Mouse (Mus musculus) embryonic facial prominence, embryonic 13.5 days (tissue): ENCODE results near the gene Ap3b1. TPM values are rescaled to one million over a fixed set of nuclear protein-coding genes. Genes with fewer than 3 reads are reported as not detected.
"Not testable (repeated sequence)": the region's sequence is repeated elsewhere in the genome, so short reads cannot be mapped to it uniquely, and the experiment has no call there.

Experiments used
- ATAC-seq: fragments of 200-750 bp; cut with Nextera tagmentation; 2 replicates; pipeline ENCODE4 v1.8.0; 2017; ENCODE audit warnings: low read depth; ENCODE audit not compliant: insufficient number of reproducible peaks, insufficient read depth, low FRiP score, low TSS enrichment
- H3K27ac ChIP-seq: fragments of 300-500 bp; sonication (generic); 2 replicates; pipeline ENCODE4 v1.5.1; 2015; ENCODE audit warnings: moderate library complexity, mild to moderate bottlenecking, inconsistent platforms
- H3K27me3 ChIP-seq: fragments of 300-500 bp; sonication (generic); 2 replicates; pipeline ENCODE4 v1.6.1; 2015; ENCODE audit warnings: mild to moderate bottlenecking, inconsistent platforms
- H3K36me3 ChIP-seq: fragments of 300-500 bp; sonication (generic); 2 replicates; pipeline ENCODE4 v1.6.1; 2015; ENCODE audit warnings: mild to moderate bottlenecking, inconsistent platforms
- H3K4me1 ChIP-seq: fragments of 300-500 bp; sonication (generic); 2 replicates; pipeline ENCODE4 v1.6.1; 2015; ENCODE audit warnings: inconsistent platforms
- H3K4me2 ChIP-seq: fragments of 300-500 bp; sonication (generic); 2 replicates; pipeline ENCODE4 v1.6.1; 2015; ENCODE audit warnings: moderate library complexity, mild to moderate bottlenecking, inconsistent platforms
- H3K4me3 ChIP-seq: fragments of 300-500 bp; sonication (generic); 2 replicates; pipeline ENCODE4 v1.5.1; 2015; ENCODE audit warnings: mild to moderate bottlenecking, inconsistent platforms
- H3K9ac ChIP-seq: fragments of 300-500 bp; sonication (generic); 2 replicates; pipeline ENCODE4 v1.6.1; 2015; ENCODE audit warnings: mild to moderate bottlenecking, inconsistent platforms
- H3K9me3 ChIP-seq: fragments of 300-500 bp; sonication (generic); 2 replicates; pipeline ENCODE4 v1.6.1; 2016; ENCODE audit warnings: inconsistent platforms
- WGBS: fragments of 180-500 bp; shearing (Covaris S2); methylation state at CpG from one replicate; pipeline ENCODE4 v1.1.7; 2015; ENCODE audit warnings: mixed read lengths; 5-methylcytosine and 5-hydroxymethylcytosine counted together
- polyA plus RNA-seq: library from polyadenylated mRNA; unstranded; fragments of >200 nt; fragmentation: Nextera tagmentation; extraction: Ambion mirVana; gene quantifications from 2 replicates; pipeline ENCODE4 v1.2.1, GENCODE M21; 2015

Ap3b1 gene
- polyA plus RNA-seq, result 45.7 and 50.5 TPM in 2 replicates

- peak within 1 kb of the TSS; percentile 91 for H3K27ac ChIP-seq
- peak; percentile 94 for ATAC-seq
- H3K36me3 ChIP-seq, result 0 out of 2 replicates have a peak, but pooled peaks cover 4% of the 10 kb centered on the region
- H3K4me2 ChIP-seq, result peak within 1 kb of the TSS; percentile 76
- peak within 1 kb of the TSS; percentile 91 for H3K9ac ChIP-seq
- no peaks in the 10 kb centered on the region for H3K27me3 ChIP-seq
- H3K9me3 ChIP-seq, result no peaks in the 10 kb centered on the region
- peak within 1 kb of the TSS; percentile 87 for H3K4me3 ChIP-seq
- H3K4me1 ChIP-seq, result peaks cover 18% of the 10 kb centered on the region
- WGBS, result under 1% methylated on average over 79 of the region's 79 CpGs
Measured at GRCm38 (mm10) chr13:94358401-94359265, at the start of gene Ap3b1. Gene Ap3b1 (plus strand): TSS chr13:94358960.

- H3K9me3 ChIP-seq, H3K27me3 ChIP-seq, H3K4me2 ChIP-seq, ATAC-seq, H3K9ac ChIP-seq, H3K36me3 ChIP-seq, H3K27ac ChIP-seq, H3K4me1 ChIP-seq, H3K4me3 ChIP-seq: not testable (repeated sequence)
- WGBS, result 92% methylated on average over 8 of the region's 8 CpGs
Measured at GRCm38 (mm10) chr13:94312812-94313211, 45.9 kb upstream of the Ap3b1 start.

GRCm38 (mm10) chr13:94316975-94317511 is 41.7 kb upstream of the Ap3b1 start:
- no peaks in the 10 kb centered on the region for H3K27me3 ChIP-seq
- H3K4me3 ChIP-seq, result no peak overlapping the region
- no peak overlapping the region for H3K27ac ChIP-seq
- no peaks in the 10 kb centered on the region for H3K4me1 ChIP-seq
- no peak overlapping the region for H3K9ac ChIP-seq
- ATAC-seq, result no peak
- H3K36me3 ChIP-seq, result no peaks in the 10 kb centered on the region
- H3K9me3 ChIP-seq, result no peaks in the 10 kb centered on the region; the same call in 1 of the 2 replicates
- no peak overlapping the region for H3K4me2 ChIP-seq
- WGBS, result 81% methylated on average over 10 of the region's 10 CpGs

GRCm38 (mm10) chr13:94321094-94321792 is 37.5 kb upstream of the Ap3b1 start:
- Histone ChIP-seq H3K27me3 (no peaks in the 10 kb centered on the region), H3K4me1 (no peaks in the 10 kb centered on the region), H3K9me3 (no peaks in the 10 kb centered on the region), H3K9ac (no peak overlapping the region), H3K27ac (no peak overlapping the region), H3K36me3 (no peaks in the 10 kb centered on the region), H3K4me3 (no peak overlapping the region), H3K4me2 (no peak overlapping the region)
- WGBS, result 87% methylated on average over 1 of the region's 1 CpGs
- ATAC-seq, result no peak

GRCm38 (mm10) chr13:94322475-94322874 is 36.3 kb upstream of the Ap3b1 start:
- H3K36me3 ChIP-seq, result no peaks in the 10 kb centered on the region
- no peaks in the 10 kb centered on the region for H3K9me3 ChIP-seq
- WGBS, result 78% methylated on average over 4 of the region's 4 CpGs
- no peak overlapping the region for H3K4me3 ChIP-seq
- H3K27me3 ChIP-seq, result no peaks in the 10 kb centered on the region
- no peak overlapping the region for H3K9ac ChIP-seq
- H3K27ac ChIP-seq, result no peak overlapping the region
- no peak overlapping the region for H3K4me2 ChIP-seq
- no peak for ATAC-seq
- no peaks in the 10 kb centered on the region for H3K4me1 ChIP-seq

GRCm38 (mm10) chr13:94328063-94328462 is 30.7 kb upstream of the Ap3b1 start:
- H3K4me1 ChIP-seq, result no peaks in the 10 kb centered on the region
- no peak overlapping the region for H3K4me2 ChIP-seq
- H3K36me3 ChIP-seq, result no peaks in the 10 kb centered on the region
- no peak for ATAC-seq
- H3K9me3 ChIP-seq, result no peaks in the 10 kb centered on the region
- H3K9ac ChIP-seq, result no peak overlapping the region
- H3K27me3 ChIP-seq, result no peaks in the 10 kb centered on the region
- no peak overlapping the region for H3K4me3 ChIP-seq
- WGBS, result 58% methylated on average over 3 of the region's 3 CpGs
- H3K27ac ChIP-seq, result no peak overlapping the region; the same call in 1 of the 2 replicates

- not testable (repeated sequence) for H3K36me3 ChIP-seq, H3K4me3 ChIP-seq, ATAC-seq, H3K27me3 ChIP-seq, H3K4me1 ChIP-seq, H3K27ac ChIP-seq, H3K9me3 ChIP-seq, H3K9ac ChIP-seq, H3K4me2 ChIP-seq
- 94% methylated on average over 6 of the region's 6 CpGs for WGBS
Measured at GRCm38 (mm10) chr13:94329005-94329404, 29.8 kb upstream of the Ap3b1 start.

GRCm38 (mm10) chr13:94330392-94330979 is 28.3 kb upstream of the Ap3b1 start:
- Histone ChIP-seq H3K27ac (no peak overlapping the region), H3K9ac (no peak overlapping the region), H3K36me3 (no peaks in the 10 kb centered on the region), H3K4me3 (no peak overlapping the region), H3K9me3 (no peaks in the 10 kb centered on the region), H3K4me1 (no peaks in the 10 kb centered on the region), H3K27me3 (no peaks in the 10 kb centered on the region), H3K4me2 (no peak overlapping the region)
- ATAC-seq, result no peak
- 55% methylated on average over 3 of the region's 3 CpGs for WGBS

- Histone ChIP-seq H3K9ac (no peak overlapping the region), H3K27me3 (no peaks in the 10 kb centered on the region), H3K4me3 (no peak overlapping the region), H3K4me2 (no peak overlapping the region), H3K36me3 (no peaks in the 10 kb centered on the region), H3K9me3 (no peaks in the 10 kb centered on the region), H3K4me1 (no peaks in the 10 kb centered on the region), H3K27ac (no peak overlapping the region)
- WGBS, result 75% methylated on average over 3 of the region's 3 CpGs
- no peak for ATAC-seq
Measured at GRCm38 (mm10) chr13:94338357-94338756, 20.4 kb upstream of the Ap3b1 start.

- H3K27me3 ChIP-seq, result no peaks in the 10 kb centered on the region
- H3K9ac ChIP-seq, result no peak overlapping the region
Measured at GRCm38 (mm10) chr13:94343192-94343591, 15.6 kb upstream of the Ap3b1 start.

GRCm38 (mm10) chr13:94344600-94344999 is 14.2 kb upstream of the Ap3b1 start:
- not testable (repeated sequence) for H3K36me3 ChIP-seq, H3K27ac ChIP-seq, H3K9me3 ChIP-seq, H3K4me1 ChIP-seq, ATAC-seq, H3K4me2 ChIP-seq, H3K4me3 ChIP-seq, H3K27me3 ChIP-seq, H3K9ac ChIP-seq
- WGBS, result 95% methylated on average over 14 of the region's 14 CpGs

More at GRCm38 (mm10) chr13:94343192-94343591, 15.6 kb upstream of the Ap3b1 start:
- Histone ChIP-seq H3K4me1 (no peaks in the 10 kb centered on the region), H3K4me3 (no peak overlapping the region), H3K36me3 (no peaks in the 10 kb centered on the region), H3K27ac (no peak overlapping the region), H3K9me3 (no peaks in the 10 kb centered on the region), H3K4me2 (no peak overlapping the region)
- 88% methylated on average over 5 of the region's 5 CpGs for WGBS
- no peak for ATAC-seq
